Mouse (Mus musculus) olfactory bulb, adult 2 months (tissue): ENCODE results near the gene Ust.

Source experiments
- CTCF ChIP-seq: fragments of 200-500 bp; IDR thresholded peaks from 2 replicates; pipeline ENCODE4 v1.5.1; 2012; ENCODE audit warnings: low read depth, mild to moderate bottlenecking, low read length, moderate library complexity; ENCODE audit not compliant: insufficient read depth
- POLR2A ChIP-seq: fragments of 200-500 bp; IDR thresholded peaks from 2 replicates; pipeline ENCODE4 v1.6.1; 2012; ENCODE audit warnings: mild to moderate bottlenecking, low read depth, low read length, moderate library complexity; ENCODE audit not compliant: insufficient read depth

GRCm38 (mm10) chr10:8516916-8517524, 1.6 kb downstream of the Ust start:
- TF ChIP-seq CTCF, result no peak
- TF ChIP-seq POLR2A, result no peak
